Mouse (Mus musculus) MEL (cell line): ENCODE data around the gene Stk11ip. TPM values are rescaled to one million over a fixed set of nuclear protein-coding genes. Genes with fewer than 3 reads are reported as not detected.

Source experiments
- DNase-seq: peaks from one replicate; pipeline ENCODE4 v3.0.0; 2011; ENCODE audit warnings: low read depth, low spot score
- H3K27ac ChIP-seq: 2 replicates; pipeline ENCODE4 v1.5.1; 2012; ENCODE audit warnings: low read depth, mild to moderate bottlenecking, control low read depth, low read length, moderate library complexity; ENCODE audit not compliant: control insufficient read depth
- H3K27me3 ChIP-seq, 2 experiments: fragments of 150-350 bp in 1 of 2; sonication (generic) in 1 of 2; 2 replicates each; pipeline ENCODE4 v1.6.1; 2012; ENCODE audit warnings: low read length in 2 of 2, mild to moderate bottlenecking in 2 of 2, improper control_type of control experiment in 1 of 2, moderate library complexity in 1 of 2; ENCODE audit not compliant: insufficient read depth in 2 of 2, control insufficient read depth in 1 of 2
- H3K36me3 ChIP-seq, 2 experiments: 2 replicates each; pipeline ENCODE4 v1.6.1; 2012 to 2014; ENCODE audit warnings: low read length in 2 of 2, improper control_type of control experiment in 1 of 2, inconsistent platforms in 1 of 2, mild to moderate bottlenecking in 1 of 2; ENCODE audit not compliant: insufficient read depth in 2 of 2, control insufficient read depth in 1 of 2
- H3K4me1 ChIP-seq, 2 experiments: fragments of 150-350 bp in 1 of 2; sonication (generic) in 1 of 2; 2 replicates each; pipeline ENCODE4 v1.6.1; 2012; ENCODE audit warnings: low read length in 2 of 2, improper control_type of control experiment in 1 of 2, mild to moderate bottlenecking in 1 of 2; ENCODE audit not compliant: insufficient read depth in 2 of 2, control insufficient read depth in 1 of 2
- H3K4me3 ChIP-seq, 2 experiments: fragments of 150-350 bp in 1 of 2; sonication (generic) in 1 of 2; 2 replicates each; pipeline ENCODE4 v1.5.1; 2012; ENCODE audit warnings: low read depth in 2 of 2, low read length in 2 of 2, mild to moderate bottlenecking in 2 of 2, moderate library complexity in 2 of 2, control low read depth in 1 of 2, improper control_type of control experiment in 1 of 2; ENCODE audit not compliant: control insufficient read depth in 1 of 2, insufficient read depth in 1 of 2
- H3K79me2 ChIP-seq: 2 replicates; pipeline ENCODE4 v1.6.1; 2012; ENCODE audit warnings: mild to moderate bottlenecking, low read length, moderate library complexity; ENCODE audit not compliant: control insufficient read depth, poor library complexity, insufficient read depth
- H3K9ac ChIP-seq: 2 replicates; pipeline ENCODE4 v1.6.1; 2012; ENCODE audit warnings: low read depth, mild to moderate bottlenecking, control low read depth, low read length, moderate library complexity; ENCODE audit not compliant: control insufficient read depth, poor library complexity, severe bottlenecking
- H3K9me3 ChIP-seq: fragments of 150-350 bp; sonication (generic); replicated peaks from 2 replicates; pipeline ENCODE4 v1.6.1; 2012; ENCODE audit warnings: mild to moderate bottlenecking, low read length, improper control_type of control experiment, moderate library complexity; ENCODE audit not compliant: insufficient read depth
- ELF1 ChIP-seq: IDR thresholded peaks from 2 replicates; pipeline ENCODE4 v1.6.1; 2014; ENCODE audit warnings: low read depth, mild to moderate bottlenecking, inconsistent platforms, low read length, improper control_type of control experiment, moderate library complexity
- EP300 ChIP-seq, 2 experiments: IDR thresholded peaks; 2 replicates each; pipeline ENCODE4 v1.6.1; 2011; ENCODE audit warnings: improper control_type of control experiment in 2 of 2, low read length in 2 of 2, low read depth in 1 of 2, mild to moderate bottlenecking in 1 of 2
- ETS1 ChIP-seq: IDR thresholded peaks from 2 replicates; pipeline ENCODE4 v1.6.1; 2012; ENCODE audit warnings: low read depth, mild to moderate bottlenecking, inconsistent platforms, low read length, improper control_type of control experiment, moderate library complexity
- GATA1 ChIP-seq: IDR thresholded peaks from 2 replicates; pipeline ENCODE4 v1.6.1; 2011; ENCODE audit warnings: low read depth, low read length, improper control_type of control experiment
- MEF2A ChIP-seq: IDR thresholded peaks from 2 replicates; pipeline ENCODE4 v1.6.1; 2014; ENCODE audit warnings: low read depth, mild to moderate bottlenecking, inconsistent platforms, low read length, improper control_type of control experiment; ENCODE audit not compliant: poor library complexity, insufficient replicate concordance, severe bottlenecking; ENCODE audit errors: extremely low read depth
- NELFE ChIP-seq: IDR thresholded peaks from 2 replicates; pipeline ENCODE4 v1.6.1; 2011; ENCODE audit warnings: low read depth, low read length, improper control_type of control experiment
- NRF1 ChIP-seq: IDR thresholded peaks from 2 replicates; pipeline ENCODE4 v1.6.1; 2014; ENCODE audit warnings: low read depth, mild to moderate bottlenecking, inconsistent platforms, low read length, improper control_type of control experiment, moderate library complexity; ENCODE audit not compliant: poor library complexity, insufficient read depth, severe bottlenecking
- POLR2AphosphoS2 ChIP-seq: IDR thresholded peaks from 2 replicates; pipeline ENCODE4 v1.6.1; 2011; ENCODE audit warnings: low read length, improper control_type of control experiment
- POLR2AphosphoS5 ChIP-seq: IDR thresholded peaks from 2 replicates; pipeline ENCODE4 v1.6.1; 2012; ENCODE audit warnings: low read depth, borderline replicate concordance, mild to moderate bottlenecking, inconsistent platforms, low read length, moderate library complexity, mixed read lengths
- RAD21 ChIP-seq: IDR thresholded peaks from 2 replicates; pipeline ENCODE4 v1.6.1; 2011; ENCODE audit warnings: mild to moderate bottlenecking, low read depth, low read length, improper control_type of control experiment
- TAL1 ChIP-seq: IDR thresholded peaks from 2 replicates; pipeline ENCODE4 v1.6.1; 2012; ENCODE audit warnings: mild to moderate bottlenecking, inconsistent platforms, low read length, moderate library complexity, mixed read lengths
- UBTF ChIP-seq: IDR thresholded peaks from 2 replicates; pipeline ENCODE4 v1.6.1; 2012; ENCODE audit warnings: low read depth, mild to moderate bottlenecking, inconsistent platforms, low read length, improper control_type of control experiment, moderate library complexity, borderline replicate concordance; ENCODE audit not compliant: insufficient read depth
- polyA plus RNA-seq, 2 experiments: library from polyadenylated mRNA; stranded (reverse) in 1 of 2; unstranded in 1 of 2; fragments of >175 nt in 1 of 2; fragments of >200 nt in 1 of 2; gene quantifications; 2 replicates each; pipeline versions ENCODE4 v1.2.1 to v1.2.4; 2012; ENCODE audit warnings: low replicate concordance in 2 of 2, low read depth in 1 of 2; ENCODE audit not compliant: insufficient read length in 2 of 2, insufficient read depth in 1 of 2, missing spikeins in 1 of 2
- total RNA-seq: library from RNA; depleted of rRNA; stranded (reverse); fragments of 300-350 nt; gene quantifications from 2 replicates; pipeline ENCODE4 v1.2.3, GENCODE M21; 2012

Gene Stk11ip
- total and polyA plus RNA-seq, 3 experiments, result 10.2 to 29.4 TPM; not detected in 1

- Histone ChIP-seq H3K27me3 (no peaks in the 10 kb centered on the region), H3K79me2 (peaks cover 2% of the 10 kb centered on the region; the same call in 1 of the 2 replicates), H3K36me3 (peaks cover 0 to 11% of the 10 kb centered on the region in 2 experiments; a peak in 2 of 4 replicates), H3K9me3 (no peaks in the 10 kb centered on the region), H3K27ac (no peak overlapping the region), H3K4me3 (no peak overlapping the region), H3K9ac (no peak overlapping the region), H3K4me1 (peaks cover 0 to 8% of the 10 kb centered on the region in 2 experiments; a peak in 1 of 4 replicates)
- TF ChIP-seq POLR2AphosphoS2, result no peak
- TF ChIP-seq UBTF, result no peak
- TF ChIP-seq TAL1, result no peak
- no peak for TF ChIP-seq GATA1
- no peak for DNase-seq
Measured at GRCm38 (mm10) chr1:75524679-75525078, 3.4 kb downstream of the Stk11ip start.

- H3K4me3 ChIP-seq, result no peak overlapping the region
- no peaks in the 10 kb centered on the region for H3K27me3 ChIP-seq
- H3K9me3 ChIP-seq, result no peaks in the 10 kb centered on the region
- H3K79me2 ChIP-seq, result no peaks in the 10 kb centered on the region
- no peak overlapping the region for H3K9ac ChIP-seq
- no peaks in the 10 kb centered on the region for H3K4me1 ChIP-seq
- no peaks in the 10 kb centered on the region for H3K36me3 ChIP-seq
- TF ChIP-seq ETS1 (no peak), NRF1 (no peak)
- TF ChIP-seq, all 39 proteins: peak for 0
- H3K27ac ChIP-seq, result no peak overlapping the region
- DNase-seq, result no peak
Measured at GRCm38 (mm10) chr1:75530546-75530945, 9.2 kb downstream of the Stk11ip start.

- Histone ChIP-seq H3K27me3 (no peaks in the 10 kb centered on the region), H3K27ac (no peak overlapping the region), H3K4me1 (no peaks in the 10 kb centered on the region), H3K4me3 (no peak overlapping the region), H3K9ac (no peak overlapping the region), H3K9me3 (no peaks in the 10 kb centered on the region), H3K79me2 (no peaks in the 10 kb centered on the region)
- DNase-seq, result no peak
- no peak for TF ChIP-seq MEF2A
- no peak for TF ChIP-seq RAD21
- no peak for TF ChIP-seq POLR2AphosphoS5
- no peak for TF ChIP-seq ETS1
- no peak for TF ChIP-seq POLR2AphosphoS2
- TF ChIP-seq NRF1, result no peak
- TF ChIP-seq ELF1, result no peak
- no peak for TF ChIP-seq NELFE
- TF ChIP-seq EP300 (IDR thresholded peaks at IDR 0.05; ENCODE audit: low read depth in 1 of 2, low read length in 2 of 2), result no peak
- TF ChIP-seq, all 39 proteins: peak for 0
- H3K36me3 ChIP-seq, result no peaks in the 10 kb centered on the region
Measured at GRCm38 (mm10) chr1:75532280-75533172, 11.2 kb downstream of the Stk11ip start.
